ENCODE assay signal across 8 mouse cellular contexts in genomic region chr13:67375050-67375911, GRCm38 (mm10). TPM values are rescaled to one million over a fixed set of nuclear protein-coding genes. Genes with fewer than 3 reads are reported as not detected.
DNase-seq lines count a peak whose midpoint lies in the region; ATAC-seq lines count a peak whose summit lies in the region.
"Not testable (repeated sequence)": the region's sequence is repeated elsewhere in the genome, so short reads cannot be mapped to it uniquely, and the experiment has no call there.

Gene Gm28041, minus strand, starts transcription at chr13:67375733.
Gene Zfp456, minus strand, starts transcription at chr13:67375810.

- not testable (repeated sequence) for H3K4me1 ChIP-seq in hindbrain, embryonic 15.5 days (replicated peaks)

- peak; percentile 44 for DNase-seq in NIH3T3 (ENCODE audit: low read depth)
- peak; percentile 68 for DNase-seq in gastrocnemius, adult 18-20 months (ENCODE audit: low spot score)
- DNase-seq in layer of hippocampus, postnatal 36 days, result peak; percentile 36 to 44
- DNase-seq in lung, postnatal 25 days (ENCODE audit: low spot score), result peak; percentile 87
- peak; percentile 72 for DNase-seq in retina, embryonic 14.5 days (ENCODE audit: low spot score)
- peak; percentile 75 to 82 for DNase-seq in thymus, postnatal 36 days

- ATAC-seq in common myeloid progenitor, adult 5-6 weeks (replicated peaks; ENCODE audit: low read depth, poor library complexity, severe bottlenecking), result peak; percentile 96
- peak; percentile 96 for ATAC-seq in hindbrain, embryonic 15.5 days (ENCODE audit: low FRiP score, low read depth)

- H3K27me3 ChIP-seq in hindbrain, embryonic 15.5 days, result not testable (repeated sequence)

- not testable (repeated sequence) for H3K9me3 ChIP-seq in hindbrain, embryonic 15.5 days

- H3K4me3 ChIP-seq in hindbrain, embryonic 15.5 days, result peak within 1 kb of the TSS; percentile 45

- H3K4me2 ChIP-seq in hindbrain, embryonic 15.5 days, result peak within 1 kb of the TSS; percentile 62

- H3K9ac ChIP-seq in hindbrain, embryonic 15.5 days, result 0 out of 2 replicates have a peak within 1 kb of the TSS, but pooled peaks have one; percentile 24

- H3K36me3 ChIP-seq in hindbrain, embryonic 15.5 days, result not testable (repeated sequence)

- not testable (repeated sequence) for H3K27ac ChIP-seq in hindbrain, embryonic 15.5 days (replicated peaks)

- WGBS in hindbrain, embryonic 15.5 days, result 21% methylated on average over 14 of the region's 15 CpGs

RNA-seq across cellular contexts. Expression of gene Gm28041, which starts in this region (rescaled TPM):
- total RNA-seq in common myeloid progenitor, adult 5-6 weeks (2017), result 4.4 TPM in 1 of 2 replicates, not detected in the other
- total RNA-seq in gastrocnemius, adult 18-20 months (2021), result under 1 TPM in 1 of 2 experiments, not detected in 1; 0.47 TPM
- 0.25 TPM in 1 of 2 replicates, not detected in the other for polyA plus RNA-seq in hindbrain, embryonic 15.5 days (2015; fragmentation: Nextera tagmentation; extraction: Ambion mirVana)
- total RNA-seq in layer of hippocampus, postnatal 36 days (2021), result under 1 TPM; 0.50 to 0.56 TPM

RNA-seq across cellular contexts. Expression of gene Zfp456, which starts in this region (rescaled TPM):
- total RNA-seq in common myeloid progenitor, adult 5-6 weeks (2017), result 4.3 and 4.4 TPM in 2 replicates
- under 1 TPM; 0.14 to 0.34 TPM for total RNA-seq in gastrocnemius, adult 18-20 months (2021)
- 0.60 and 1.1 TPM in 2 replicates for polyA plus RNA-seq in hindbrain, embryonic 15.5 days (2015; fragmentation: Nextera tagmentation; extraction: Ambion mirVana)
- under 1 TPM; 0.77 to 0.88 TPM for total RNA-seq in layer of hippocampus, postnatal 36 days (2021)

Comparison
In these comparisons a context has a peak if more than half of its experiments do, and no peak if none do; other contexts are left out.
1. Peak in DNase-seq in gastrocnemius, adult 18-20 months; RNA of the genes that start here not detected or under 1 TPM.
2. Peak in DNase-seq in layer of hippocampus, postnatal 36 days; RNA of the genes that start here not detected or under 1 TPM.